Mouse (Mus musculus) small intestine, adult 2 months (tissue): Measurements from ENCODE around the gene Pld4.

Source experiments
- CTCF ChIP-seq: fragments of 200-500 bp; IDR thresholded peaks from 2 replicates; pipeline ENCODE4 v1.5.1; 2012; ENCODE audit warnings: low read depth, mild to moderate bottlenecking, control low read depth, inconsistent platforms, low read length, moderate library complexity, mixed read lengths; ENCODE audit not compliant: insufficient replicate concordance, insufficient read length; ENCODE audit errors: extremely low read depth
- POLR2A ChIP-seq: fragments of 200-500 bp; IDR thresholded peaks from 2 replicates; pipeline ENCODE4 v1.6.1; 2012; ENCODE audit warnings: low read depth, mild to moderate bottlenecking, control low read depth, inconsistent platforms, low read length, moderate library complexity

DNA sequence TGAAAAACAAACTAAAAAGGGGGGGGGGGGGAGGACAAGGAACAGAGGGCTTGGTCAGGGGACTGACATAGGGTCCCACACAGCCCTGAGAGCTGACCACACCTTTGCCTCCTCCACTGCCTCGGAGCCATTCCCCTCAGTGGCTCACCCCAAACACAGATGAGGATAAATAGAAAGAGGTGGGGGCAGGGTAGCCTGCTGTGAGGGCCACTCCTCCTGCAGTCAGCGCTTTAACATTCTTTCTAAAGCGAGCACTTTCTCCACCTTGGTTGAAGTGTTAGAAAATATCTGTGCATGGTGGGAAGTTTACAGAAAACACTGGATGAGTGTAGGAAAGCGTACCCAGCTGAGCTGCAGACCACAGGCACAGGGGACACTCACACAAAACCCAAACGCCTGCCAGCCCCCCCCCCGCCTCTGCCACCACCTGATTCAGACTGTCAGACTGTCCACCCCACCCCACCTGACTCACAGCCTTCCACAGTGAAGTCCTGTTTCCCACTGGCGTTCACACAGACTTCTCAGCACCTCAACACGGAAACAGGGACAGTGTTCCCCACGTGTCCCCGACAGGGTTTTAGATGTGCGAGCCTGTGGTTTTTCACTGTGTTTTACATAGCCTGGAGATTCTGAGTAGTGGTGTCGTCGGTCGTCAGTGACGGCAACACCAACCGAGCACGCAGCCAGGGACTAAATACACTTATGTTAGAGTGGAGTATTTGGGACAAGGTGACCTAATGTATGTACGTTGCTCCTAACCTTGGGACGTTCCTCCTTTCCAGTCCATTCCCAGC, 49.8 kb downstream of the Pld4 start:
- TF ChIP-seq CTCF (no peak), POLR2A (no peak)
